ENCODE assay signal across 8 mouse cellular contexts in the genomic region with DNA sequence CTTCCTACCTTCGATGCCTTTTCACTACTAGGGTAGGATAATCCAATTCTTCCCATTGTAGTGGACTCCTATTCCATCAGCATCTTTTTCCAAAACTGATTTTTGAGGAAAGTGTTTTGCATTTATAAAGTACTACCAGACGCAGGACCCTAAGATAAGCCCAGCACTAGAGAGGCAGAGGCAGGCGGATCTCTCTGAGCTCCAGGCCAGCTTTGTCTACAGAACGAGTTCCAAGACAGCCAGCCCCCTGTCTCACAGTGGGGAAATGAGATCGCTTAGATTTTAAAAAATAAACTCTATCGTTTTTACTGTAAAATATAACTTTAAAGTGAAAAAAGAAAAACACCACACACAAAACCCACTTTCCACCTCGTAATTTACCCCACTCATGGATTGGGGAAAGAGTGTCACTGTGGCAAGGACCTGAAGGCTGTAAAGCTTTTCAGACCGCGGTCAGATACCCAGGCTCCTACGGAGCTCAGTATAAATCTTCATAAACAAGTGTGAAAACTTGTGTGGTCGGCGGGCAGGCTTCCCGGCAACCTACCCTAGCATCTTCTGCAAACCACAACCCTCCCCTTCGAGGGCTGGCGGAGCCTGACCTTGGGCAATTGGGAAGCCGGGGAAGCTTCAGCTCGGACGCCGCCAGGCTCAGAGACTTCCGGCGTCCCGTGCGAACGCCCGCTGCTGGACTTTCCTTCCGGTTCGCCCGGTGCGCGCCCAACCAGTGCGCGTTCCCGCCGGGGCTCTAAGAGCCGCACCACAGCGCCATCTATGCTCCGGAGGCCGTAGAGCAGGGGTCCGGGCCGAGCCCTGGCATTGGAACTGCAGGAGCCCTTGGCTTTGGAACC. TPM values are rescaled to one million over a fixed set of nuclear protein-coding genes. Genes with fewer than 3 reads are reported as not detected.
DNase-seq lines count a peak whose midpoint lies in the region; ATAC-seq lines count a peak whose summit lies in the region.

A gene (minus strand): TSS at position 747 of the 851 bp plus-strand sequence.

- peak within 1 kb of the TSS; percentile 85 for H3K27ac ChIP-seq in hindbrain, embryonic 14.5 days

- peak; percentile 97 for ATAC-seq in hindbrain, embryonic 14.5 days (ENCODE audit: low FRiP score)

- peak; percentile 92 for DNase-seq in NIH3T3 (ENCODE audit: low read depth)
- peak; percentile 97 to 98 for DNase-seq in cerebellum, postnatal 10 days
- DNase-seq in frontal cortex, postnatal 14 days (ENCODE audit: low spot score in 2 of 2) = peak; percentile 74 to 86
- DNase-seq in hindbrain, embryonic 14.5 days (ENCODE audit: low spot score) = peak; percentile 99
- DNase-seq in layer of hippocampus, postnatal 36 days = peak; percentile 85 to 87
- DNase-seq in lung, postnatal 36 days = peak; percentile 94
- peak; percentile 96 for DNase-seq in retina, postnatal 1 day
- DNase-seq in urinary bladder, adult 18-20 months (ENCODE audit: low spot score in 2 of 2) = peak; percentile 77 to 85

- peak within 1 kb of the TSS; percentile 79 for H3K4me2 ChIP-seq in hindbrain, embryonic 14.5 days (replicated peaks)

- H3K4me1 ChIP-seq in hindbrain, embryonic 14.5 days (replicated peaks; ENCODE audit: control insufficient read depth, insufficient read depth, low read length) = peaks cover 3% of the 10 kb centered on the region; the same call in 1 of the 2 replicates

- 5% methylated on average over 40 of the region's 40 CpGs for WGBS in hindbrain, embryonic 14.5 days

- H3K9me3 ChIP-seq in hindbrain, embryonic 14.5 days (ENCODE audit: control insufficient read depth, low read length) = no peaks in the 10 kb centered on the region

- H3K4me3 ChIP-seq in hindbrain, embryonic 14.5 days (replicated peaks; ENCODE audit: low read length) = peak within 1 kb of the TSS; percentile 62

- no peaks in the 10 kb centered on the region for H3K27me3 ChIP-seq in hindbrain, embryonic 14.5 days (ENCODE audit: control insufficient read depth, insufficient read depth, low read length)

- H3K36me3 ChIP-seq in hindbrain, embryonic 14.5 days (replicated peaks; ENCODE audit: control insufficient read depth, insufficient read depth) = no peaks in the 10 kb centered on the region

- H3K9ac ChIP-seq in hindbrain, embryonic 14.5 days = peak within 1 kb of the TSS; percentile 78

RNA-seq across cellular contexts. Expression of the gene that starts here (rescaled TPM):
- 53.5 and 54.1 TPM in 2 replicates for polyA plus RNA-seq in hindbrain, embryonic 14.5 days (2014; fragmentation: Nextera tagmentation; extraction: Ambion mirVana)
- total RNA-seq in layer of hippocampus, postnatal 36 days (2021) = 10 to 100 TPM; 18.9 to 23.2 TPM

Comparison
In these comparisons a context has a peak if more than half of its experiments do, and no peak if none do; other contexts are left out.
1. Peak in every context shown above with its lines: DNase-seq, ATAC-seq, H3K4me3 ChIP-seq and H3K27ac ChIP-seq.